Mouse (Mus musculus) C2C12 (cell line): Measurements from ENCODE around the gene Ccr4.

Experiments
- CEBPB ChIP-seq: IDR thresholded peaks from one replicate; pipeline ENCODE4 v1.6.1; 2011; ENCODE audit warnings: low read depth, mild to moderate bottlenecking, control low read depth, moderate library complexity
- CTCF ChIP-seq: IDR thresholded peaks from one replicate; pipeline ENCODE4 v1.5.1; 2011; ENCODE audit not compliant: control insufficient read depth, insufficient read depth, insufficient read length
- MAX ChIP-seq: IDR thresholded peaks from one replicate; pipeline ENCODE4 v1.6.1; 2011; ENCODE audit warnings: mild to moderate bottlenecking, control low read depth
- MYOD1 ChIP-seq: IDR thresholded peaks from one replicate; pipeline ENCODE4 v1.6.1; 2011; ENCODE audit warnings: low read depth; ENCODE audit not compliant: control insufficient read depth, insufficient read length

DNA sequence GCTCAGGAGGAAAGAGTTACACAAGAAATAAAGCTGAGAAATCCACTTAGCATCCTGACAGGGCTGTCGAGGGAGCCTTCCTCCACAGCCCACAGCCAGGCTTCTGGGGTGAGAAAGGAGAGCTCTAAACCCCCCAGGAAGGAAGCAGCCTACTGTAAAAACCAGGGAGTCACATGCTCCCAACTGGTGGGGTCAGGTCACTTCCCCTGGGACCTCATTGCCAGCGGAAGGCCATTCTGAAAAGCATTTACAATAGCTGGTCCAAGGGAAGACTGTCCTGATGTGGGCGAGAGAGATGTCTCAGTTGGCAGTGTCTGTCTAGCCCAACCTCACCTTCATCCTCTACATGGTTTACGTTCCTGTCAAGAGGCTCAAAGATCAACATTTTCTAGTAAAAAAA, 43.8 kb upstream of the Ccr4 start:
- no peak for TF ChIP-seq CEBPB
- TF ChIP-seq CTCF = no peak
- TF ChIP-seq MAX = no peak
- no peak for TF ChIP-seq MYOD1
